Mouse (Mus musculus): ENCODE measurements around the gene Adamts7.

DNA sequence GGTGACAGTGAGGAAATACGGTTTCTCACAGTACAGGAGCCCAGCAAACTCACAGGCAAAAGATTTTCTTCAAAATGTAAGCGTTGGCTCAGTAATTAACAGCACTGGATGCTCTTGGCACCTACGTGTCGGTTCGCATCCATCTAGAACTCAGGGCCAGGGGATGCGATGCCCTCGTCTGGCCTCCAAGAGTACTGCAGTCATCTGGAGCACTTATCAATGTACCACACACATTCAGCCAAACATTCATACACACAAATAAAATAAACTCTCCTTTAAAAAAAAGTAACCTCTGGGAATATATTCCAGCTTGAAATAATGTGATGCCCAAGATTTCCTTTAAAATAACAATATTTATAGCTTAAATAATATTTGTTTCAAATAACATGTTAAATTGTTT lies 78.7 kb downstream of the Adamts7 start:
- TF ChIP-seq MYOD1 (IDR thresholded peaks at IDR 0.05; ENCODE audit: control insufficient read depth in 1 of 3, insufficient read length in 2 of 3, low read depth in 2 of 3), result no peak
- no peak for TF ChIP-seq POLR2A (IDR thresholded peaks at IDR 0.05; ENCODE audit: insufficient read length, low read depth)
- no peak for TF ChIP-seq USF1 (IDR thresholded peaks at IDR 0.05; ENCODE audit: low read depth)
- TF ChIP-seq TCF12 (IDR thresholded peaks at IDR 0.05; ENCODE audit: insufficient read depth, poor library complexity, severe bottlenecking), result no peak
- no peak for TF ChIP-seq E2F4 (IDR thresholded peaks at IDR 0.05; ENCODE audit: insufficient read depth)
- TF ChIP-seq TCF3 (IDR thresholded peaks at IDR 0.05; ENCODE audit: insufficient read length, low read depth), result no peak
- no peak for TF ChIP-seq CEBPB (IDR thresholded peaks at IDR 0.05; ENCODE audit: insufficient read depth, poor library complexity, severe bottlenecking)
- TF ChIP-seq POLR2AphosphoS2 (IDR thresholded peaks at IDR 0.05; ENCODE audit: insufficient read length, low read depth), result no peak
- no peak for TF ChIP-seq MYOG (IDR thresholded peaks at IDR 0.05; ENCODE audit: control insufficient read depth in 1 of 3, insufficient read depth in 1 of 3, insufficient read length in 2 of 3, low read depth in 2 of 3)

Measured in myocyte (in vitro differentiated cells).